Mouse (Mus musculus): Measurements from ENCODE around the gene Grid1.

The Grid1 gene

GRCm38 (mm10) chr14:34819919-34820652 lies at the start of gene Grid1:
TSS of gene Grid1 (plus strand) at chr14:34820108.
- DNase-seq (ENCODE audit: extremely low spot score, low spot score) = peak; percentile 76

DNA sequence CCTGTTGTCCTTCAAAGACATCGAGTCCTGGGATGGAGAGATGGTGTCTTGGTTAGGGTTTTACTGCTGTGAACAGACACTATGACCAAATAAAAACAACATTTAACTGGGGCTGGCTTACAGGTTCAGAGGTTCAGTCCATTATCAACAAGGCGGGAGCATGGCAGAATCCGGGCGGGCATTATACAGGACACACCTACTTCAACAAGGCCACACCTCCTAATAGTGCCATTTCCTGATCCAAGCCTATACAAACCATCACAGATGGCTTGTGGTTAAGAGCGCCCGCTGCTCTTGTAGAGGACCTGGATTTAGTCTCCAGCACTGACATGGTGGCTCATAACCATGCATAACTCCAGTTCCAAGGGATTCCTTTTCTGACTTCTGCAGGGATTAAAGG lies 49.4 kb upstream of the Grid1 start:
- no peak for DNase-seq (ENCODE audit: extremely low spot score, low spot score)

DNA sequence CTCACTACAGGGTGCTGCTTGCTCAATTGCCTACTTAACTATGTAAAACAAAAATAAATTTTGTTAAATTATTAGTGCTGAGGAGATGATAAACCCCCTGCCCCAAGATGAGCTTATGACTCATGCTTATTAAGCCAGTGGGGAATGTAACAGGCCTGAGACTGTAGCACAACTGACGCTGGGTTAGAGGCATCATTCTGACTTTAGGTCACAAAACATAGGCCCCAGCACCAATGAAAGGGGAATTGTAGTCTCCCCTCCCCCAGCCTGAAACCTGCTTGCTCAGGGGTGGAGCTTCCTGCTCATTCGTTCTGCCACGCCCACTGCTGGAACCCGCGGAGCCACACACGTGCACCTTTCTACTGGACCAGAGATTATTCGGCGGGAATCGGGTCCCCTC lies 48.3 kb upstream of the Grid1 start:
- DNase-seq (ENCODE audit: extremely low spot score, low spot score) = no peak

DNA sequence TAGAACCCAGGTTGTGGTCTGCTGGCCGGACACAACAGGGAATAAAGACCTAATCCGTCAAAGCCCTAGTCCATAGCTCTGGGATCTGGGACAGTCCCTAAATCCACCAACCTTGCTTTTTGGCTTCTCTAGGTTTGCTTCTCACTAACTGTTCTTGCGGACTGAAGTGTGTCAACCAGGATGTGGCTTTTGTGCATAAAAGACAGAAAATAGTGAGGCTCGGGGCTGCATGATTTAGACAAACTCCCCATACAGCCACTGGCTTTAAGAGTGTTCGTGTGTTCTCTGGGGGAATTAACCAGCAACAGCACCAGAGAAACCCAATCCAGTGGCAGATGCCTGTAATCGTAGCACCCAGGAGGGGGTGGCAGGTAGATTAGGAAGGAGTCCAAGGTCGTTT lies 47.8 kb upstream of the Grid1 start:
- DNase-seq (ENCODE audit: extremely low spot score, low spot score) = no peak

DNA sequence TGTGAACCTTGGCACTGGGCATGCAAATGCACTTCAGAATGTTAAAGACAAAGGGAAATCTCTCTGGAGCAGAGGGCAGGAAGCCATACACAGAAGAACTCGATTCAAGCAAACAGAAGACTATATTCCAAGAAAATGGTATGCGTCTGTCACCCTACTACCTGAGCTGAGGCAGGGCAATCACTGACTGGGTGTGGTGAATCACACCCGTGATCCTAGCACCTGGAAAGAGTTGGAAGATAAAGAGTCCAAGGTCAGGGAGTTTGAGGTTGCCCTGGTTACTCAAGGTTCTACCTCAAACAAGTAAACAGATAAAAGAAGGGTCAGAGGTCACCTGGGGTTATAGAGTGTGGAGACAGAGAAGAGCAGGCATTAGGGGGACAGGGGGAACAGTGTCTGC lies 46.2 kb upstream of the Grid1 start:
- DNase-seq (ENCODE audit: extremely low spot score, low spot score) = no peak

GRCm38 (mm10) chr14:34774231-34774630 lies 45.7 kb upstream of the Grid1 start:
- DNase-seq (ENCODE audit: extremely low spot score, low spot score) = no peak

- no peak for DNase-seq (ENCODE audit: extremely low spot score, low spot score)
Observed at GRCm38 (mm10) chr14:34776719-34777385, 43.1 kb upstream of the Grid1 start.

DNA sequence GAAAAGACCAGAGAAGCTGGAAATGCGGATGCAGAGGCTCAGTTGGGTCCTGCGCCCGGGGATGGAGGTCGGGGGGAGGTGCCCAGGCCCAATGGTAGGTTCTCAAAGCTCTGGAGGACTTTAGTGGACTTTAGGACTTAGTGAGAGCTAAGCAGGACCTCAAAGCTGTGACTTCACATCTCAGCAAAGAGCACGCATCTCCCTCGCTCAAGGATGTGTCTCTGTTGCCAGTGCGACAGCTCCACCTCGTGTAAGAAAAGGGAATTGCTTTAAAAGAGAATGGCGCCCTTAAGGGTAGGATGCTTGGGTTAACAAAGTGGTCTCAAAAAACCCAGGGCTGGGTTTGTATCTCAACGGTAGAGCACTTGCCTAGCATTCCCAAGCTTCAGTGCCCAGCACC lies 42.1 kb upstream of the Grid1 start:
- peak; percentile 71 for DNase-seq (ENCODE audit: extremely low spot score, low spot score)

GRCm38 (mm10) chr14:34778760-34779159 lies 41.1 kb upstream of the Grid1 start:
- DNase-seq (ENCODE audit: extremely low spot score, low spot score) = no peak

DNA sequence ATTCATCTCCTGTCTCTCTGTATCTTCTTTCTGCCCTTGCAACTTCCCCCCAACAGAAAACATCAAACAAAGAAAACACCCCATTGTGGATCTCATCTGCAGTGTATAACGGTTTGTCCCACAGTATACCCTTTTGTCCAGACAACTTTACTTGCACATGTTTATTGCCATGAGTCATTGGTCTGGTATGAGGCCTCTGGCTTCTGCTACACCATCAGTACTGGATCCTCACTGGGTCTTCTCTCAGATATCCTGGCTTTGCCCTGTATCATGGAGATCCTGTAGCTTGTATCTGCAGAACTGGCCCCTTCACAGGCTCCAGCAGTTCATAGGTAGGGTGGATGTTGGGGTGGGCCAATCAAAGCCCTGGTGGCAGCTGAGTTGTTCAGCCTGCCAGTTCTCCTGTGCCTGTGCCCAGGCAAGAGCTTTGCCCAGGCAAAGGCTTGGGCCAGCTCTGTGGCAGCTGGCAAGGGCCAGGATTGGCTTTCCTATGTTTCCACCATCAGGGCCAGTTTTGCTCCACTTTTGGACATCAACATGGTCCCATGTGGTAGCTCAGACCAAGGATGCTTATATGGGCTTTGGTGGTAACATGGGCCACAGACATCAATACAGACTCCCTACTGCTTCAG lies 26.4 kb upstream of the Grid1 start:
- DNase-seq (ENCODE audit: extremely low spot score, low spot score) = no peak

- peak; percentile 86 for DNase-seq (ENCODE audit: extremely low spot score, low spot score)
Observed at GRCm38 (mm10) chr14:34810763-34811489, 9.0 kb upstream of the Grid1 start.

DNA sequence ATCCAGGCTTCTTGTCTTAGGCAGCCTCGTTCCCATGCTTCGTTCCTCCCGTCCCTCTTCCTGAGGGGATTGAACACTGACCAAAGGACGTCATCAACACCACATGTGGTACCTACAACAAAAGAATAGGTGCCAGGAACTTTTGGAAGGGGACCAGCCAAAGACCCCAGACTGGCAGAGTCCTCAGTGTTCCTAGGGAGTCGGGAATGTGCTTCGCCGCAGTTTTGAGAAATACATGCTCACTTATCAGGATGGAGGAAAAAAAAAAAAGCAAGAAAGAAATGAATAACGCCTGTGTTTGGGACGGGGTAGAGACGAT lies 8.5 kb upstream of the Grid1 start:
- no peak for DNase-seq (ENCODE audit: extremely low spot score, low spot score)

DNA sequence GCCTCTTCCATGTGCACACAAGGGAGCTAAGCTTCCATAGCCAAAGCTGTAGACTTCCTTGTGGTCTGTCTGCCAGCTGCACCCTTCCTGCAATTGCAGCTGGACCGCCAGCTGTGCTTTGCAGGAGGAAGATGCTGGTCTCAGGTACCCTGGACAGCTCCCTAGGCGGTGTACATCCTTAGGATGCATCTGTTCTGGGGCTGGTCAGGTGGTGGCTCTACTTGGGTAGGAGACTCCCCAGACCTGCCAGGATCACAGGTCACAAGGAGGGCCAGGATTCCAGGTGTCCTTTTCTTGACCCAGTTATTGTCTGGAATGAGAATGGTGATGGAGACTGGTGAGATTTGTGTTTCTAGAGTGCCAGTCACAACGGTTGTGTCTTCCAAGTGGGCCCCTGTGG lies 3.6 kb upstream of the Grid1 start:
- peak; percentile 36 for DNase-seq (ENCODE audit: extremely low spot score, low spot score)

DNA sequence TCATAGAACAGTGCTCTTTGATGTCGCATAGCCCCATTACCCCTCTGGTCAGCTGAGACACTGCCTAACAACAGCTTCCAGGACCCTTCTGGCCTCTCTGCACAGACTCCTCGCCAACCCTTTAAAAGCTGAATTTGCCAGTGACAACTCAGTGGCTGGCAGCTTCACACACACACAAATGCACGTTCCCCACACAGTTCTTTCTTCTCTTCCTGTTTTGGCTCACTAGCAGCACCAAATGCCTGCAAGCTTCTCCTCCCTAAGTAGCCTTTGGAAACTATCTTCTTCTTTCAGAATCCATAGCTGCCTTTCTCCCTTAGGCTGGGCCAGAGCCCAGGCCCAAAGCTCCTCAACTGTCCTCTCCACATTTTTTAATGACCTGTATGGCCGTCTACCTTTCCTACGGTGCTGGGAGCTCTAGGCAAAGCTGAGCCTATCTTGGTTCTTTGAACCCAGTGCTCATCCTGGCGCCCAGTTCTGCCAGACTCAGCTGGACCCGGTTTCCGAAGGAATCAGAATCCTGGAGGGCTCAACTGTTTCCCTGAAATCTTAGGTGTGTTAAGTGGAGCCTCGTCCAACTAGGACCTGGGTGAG lies 1.4 kb upstream of the Grid1 start:
- no peak for DNase-seq (ENCODE audit: extremely low spot score, low spot score)

DNA sequence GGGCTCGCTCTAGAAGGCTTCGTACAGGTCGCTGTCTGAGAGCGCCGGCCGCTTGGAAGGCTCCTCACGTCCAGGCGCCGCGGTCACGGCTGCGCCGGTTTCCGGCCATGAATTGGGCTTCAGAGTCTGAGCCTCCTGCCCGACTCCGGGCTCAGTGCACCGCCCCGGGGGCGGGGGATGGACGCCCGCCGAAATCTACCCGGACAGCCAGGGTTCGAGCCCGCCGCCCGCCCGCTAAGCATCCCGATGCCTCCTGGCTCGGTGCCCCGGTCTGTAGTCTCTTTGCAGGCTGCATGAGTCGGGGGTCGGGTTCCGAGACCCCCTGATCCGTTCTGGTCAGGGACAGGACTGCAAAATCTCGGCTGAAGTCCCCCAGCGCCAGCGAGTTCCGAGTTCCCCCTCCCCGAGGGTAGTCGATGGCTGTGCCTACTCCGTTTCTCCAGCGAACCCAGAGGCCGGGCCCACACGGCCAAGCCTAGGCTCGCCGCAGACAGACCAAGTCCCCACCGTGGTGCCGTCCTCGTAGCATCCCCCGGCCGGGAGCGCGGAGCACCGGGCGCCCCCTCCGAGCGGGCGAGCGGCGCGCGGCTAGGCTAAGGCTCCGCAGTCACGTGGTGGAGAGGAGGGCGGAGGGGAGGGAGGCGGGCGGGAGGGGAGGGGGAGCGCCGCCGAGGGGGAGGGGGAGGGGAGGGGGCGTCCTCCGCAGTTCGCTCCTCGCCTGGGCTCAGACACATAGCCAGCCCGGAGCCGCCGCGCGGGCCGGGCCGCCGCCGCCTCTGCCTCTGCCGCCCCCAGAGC lies 588 bp upstream of the Grid1 start:
- peak; percentile 76 for DNase-seq (ENCODE audit: extremely low spot score, low spot score)

GRCm38 (mm10) chr14:34820653-34821005 lies 721 bp downstream of the Grid1 start:
- DNase-seq (ENCODE audit: extremely low spot score, low spot score) = no peak

DNA sequence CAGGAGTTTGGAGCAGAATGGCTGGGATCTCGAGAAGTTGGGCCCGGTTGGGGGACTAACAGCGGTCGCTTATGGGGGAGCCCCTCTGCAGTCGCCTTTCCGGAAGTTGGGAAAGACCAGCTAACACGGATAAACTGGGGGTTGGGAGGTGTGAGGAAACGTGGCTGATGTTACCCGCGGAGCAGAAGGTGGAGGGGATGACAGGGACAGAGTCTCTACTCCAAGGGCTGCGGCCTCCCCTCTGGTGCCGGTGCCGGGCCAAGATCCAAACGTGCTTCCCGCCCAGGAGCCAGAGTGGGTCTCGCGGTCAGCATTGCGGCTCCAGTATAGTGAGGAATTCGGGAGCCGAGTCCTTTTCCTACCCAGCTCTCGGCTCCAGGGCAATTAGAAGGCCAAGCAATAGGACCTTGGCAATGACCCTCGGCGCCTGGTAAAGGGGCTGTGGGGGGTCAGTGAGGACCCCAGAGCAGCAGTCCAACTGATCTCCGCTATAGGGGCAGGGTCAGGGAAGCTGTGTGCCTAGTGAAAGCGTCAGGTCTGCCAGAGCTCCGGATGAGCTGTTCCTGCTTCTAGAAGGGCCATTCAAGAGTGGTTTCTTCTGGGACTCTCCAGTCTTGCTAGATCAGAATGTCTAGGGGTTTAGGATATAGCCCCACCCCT lies 1.4 kb downstream of the Grid1 start:
- DNase-seq (ENCODE audit: extremely low spot score, low spot score) = peak; percentile 47

DNA sequence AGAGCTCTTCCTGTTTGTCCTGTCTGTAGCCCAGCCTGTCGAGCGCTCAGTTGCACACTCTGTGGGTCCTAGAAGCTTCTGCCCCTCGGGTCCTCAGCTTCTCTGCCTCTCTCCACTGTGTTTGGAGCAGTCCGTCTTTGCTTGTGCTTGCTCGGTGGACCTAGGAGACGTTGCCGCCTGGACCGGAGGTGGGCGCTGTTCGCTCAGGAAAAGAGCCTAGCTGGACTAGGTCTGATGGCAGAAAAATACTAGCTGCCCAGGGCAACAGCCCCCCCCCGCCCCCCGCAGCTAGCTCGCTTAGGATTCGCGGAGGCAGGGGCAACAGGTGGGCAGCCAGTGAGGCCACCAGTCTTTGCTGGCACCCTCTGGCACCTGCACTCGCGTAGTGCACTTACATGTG lies 3.2 kb downstream of the Grid1 start:
- peak; percentile 72 for DNase-seq (ENCODE audit: extremely low spot score, low spot score)

GRCm38 (mm10) chr14:34824186-34824585 lies 4.3 kb downstream of the Grid1 start:
- no peak for DNase-seq (ENCODE audit: extremely low spot score, low spot score)

DNA sequence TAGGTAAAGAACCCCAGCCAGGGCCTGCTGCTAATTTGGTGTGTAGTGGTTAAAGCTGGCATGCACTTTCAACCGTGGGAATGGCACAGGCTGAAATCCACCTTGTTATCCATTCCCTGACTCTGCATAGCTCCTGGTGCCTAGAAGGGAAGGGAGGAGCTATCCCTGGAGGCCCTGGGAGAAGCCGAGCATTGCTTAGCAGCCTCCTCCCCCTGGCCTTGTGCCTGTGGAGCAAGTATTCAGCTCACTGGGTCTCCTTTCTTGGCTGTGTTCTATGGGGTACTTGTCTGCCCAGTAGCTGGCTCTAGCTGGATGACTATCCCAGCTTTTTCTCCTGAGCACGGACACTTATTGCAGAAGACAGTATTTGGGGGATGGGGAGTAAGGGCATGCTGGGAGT lies 6.0 kb downstream of the Grid1 start:
- DNase-seq (ENCODE audit: extremely low spot score, low spot score) = no peak

DNA sequence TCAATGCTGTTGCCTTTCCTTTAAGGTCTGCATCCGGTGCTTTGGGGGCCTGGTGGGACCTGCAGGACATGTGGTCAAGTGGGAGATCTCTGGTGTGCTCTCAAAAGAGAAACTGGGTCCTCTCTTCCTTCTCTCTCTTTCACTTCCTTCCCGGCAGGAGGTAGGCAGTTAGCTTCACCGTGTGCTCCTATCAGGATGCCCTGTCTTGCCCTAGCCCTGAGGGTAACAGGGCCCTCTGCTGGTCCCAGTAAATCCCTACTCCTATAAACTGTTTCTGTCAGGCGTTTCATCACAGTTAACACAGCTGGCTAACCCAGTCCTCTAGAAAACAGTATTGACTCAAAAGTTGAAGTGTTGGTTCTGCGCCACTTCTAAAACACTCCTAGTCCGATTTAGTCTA lies 9.9 kb downstream of the Grid1 start:
- no peak for DNase-seq (ENCODE audit: extremely low spot score, low spot score)
